Mouse (Mus musculus): ENCODE measurements around the gene 1810049J17Rik.

The 1810049J17Rik gene

GRCm38 (mm10) chr15:12321788-12322621, at the start of gene 1810049J17Rik:
Gene 1810049J17Rik, minus strand, starts transcription at chr15:12321899.
- ChIA-PET POLR2A (interaction anchor here (0.6 to 2.7 kb wide), 52 partner anchors 7 to 1599 kb away, joined by 3 to 25 read pairs (median 4); partner anchors contain the start of gene Pdzd2 (in 1 of the 4)), CTCF (interaction anchor here in 2 of 4 experiments (0.6 to 1.0 kb wide), 4 partner anchors 8 to 317 kb away, joined by 3 to 5 read pairs (median 3); no protein-coding TSS in a partner anchor)

DNA sequence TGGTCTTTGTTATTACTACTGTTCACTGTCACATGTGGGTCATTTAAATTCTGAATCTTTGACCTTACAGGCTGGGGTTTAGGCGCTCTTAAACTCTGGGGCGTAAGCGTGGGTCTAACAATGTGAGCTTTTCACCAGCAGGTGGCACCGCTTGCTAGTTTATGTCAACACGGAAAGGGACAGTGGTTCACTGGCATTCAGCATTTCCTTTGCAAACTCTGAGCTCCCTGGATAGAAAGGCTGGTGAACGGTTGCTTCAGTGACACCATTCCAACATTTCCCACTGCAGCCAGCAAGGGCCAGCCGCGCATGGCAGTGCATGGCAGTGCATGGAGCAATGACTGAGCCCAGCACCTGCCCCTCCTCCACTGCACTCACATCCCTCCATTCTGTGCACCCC, 49.5 kb upstream of the 1810049J17Rik start:
- POLR2A ChIA-PET, result interaction anchor here in 3 of 4 experiments (0.6 to 1.7 kb wide), 10 partner anchors 10 to 391 kb away, joined by 3 to 7 read pairs (median 4); no protein-coding TSS in a partner anchor
- CTCF ChIA-PET, result interaction anchor here (0.5 to 2.7 kb wide), 44 partner anchors 9 to 432 kb away, joined by 3 to 19 read pairs (median 4); partner anchors contain the start of gene Pdzd2 (in 2 of the 4)

- POLR2A ChIA-PET, result interaction anchor here in 3 of 4 experiments (0.6 to 1.7 kb wide), 6 partner anchors 9 to 208 kb away, joined by 3 to 7 read pairs (median 4); partner anchors contain the start of genes 1810049J17Rik (in 1 of the 3) and Golph3 (in 1 of the 3)
- CTCF ChIA-PET, result interaction anchor here (0.6 to 2.1 kb wide), 18 partner anchors 8 to 1542 kb away, joined by 3 to 12 read pairs (median 4); partner anchors contain the start of gene Pdzd2 (in 1 of the 4)
Measured at GRCm38 (mm10) chr15:12370096-12370495, 48.4 kb upstream of the 1810049J17Rik start.

DNA sequence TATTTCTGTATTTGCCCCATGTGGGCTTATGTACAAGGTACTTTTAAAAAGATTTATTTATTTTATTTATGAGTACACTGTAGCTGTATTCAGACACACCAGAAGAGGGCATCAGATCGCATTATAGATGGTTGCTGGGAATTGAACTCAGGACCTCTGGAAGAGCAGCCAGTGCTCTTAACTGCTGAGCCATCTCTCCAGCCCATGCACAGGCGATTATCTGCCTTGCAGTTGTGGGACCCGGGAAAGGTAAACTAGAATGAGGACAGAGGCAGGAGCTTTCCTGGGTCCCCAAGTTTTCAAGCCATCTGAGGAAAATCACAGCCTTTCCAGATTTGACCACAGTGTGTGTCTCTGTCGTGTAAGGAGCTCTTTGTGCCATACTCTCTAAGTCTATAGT, 47.2 kb upstream of the 1810049J17Rik start:
- ChIA-PET POLR2A (interaction anchor here in 3 of 4 experiments (0.9 to 1.4 kb wide), 5 partner anchors 48 to 172 kb away, joined by 3 to 4 read pairs (median 3); partner anchors contain the start of genes 1810049J17Rik (in 1 of the 3) and Golph3 (in 1 of the 3)), CTCF (interaction anchor here in 2 of 4 experiments (0.8 to 1.3 kb wide), 4 partner anchors 8 to 217 kb away, joined by 3 to 4 read pairs (median 3); no protein-coding TSS in a partner anchor)

DNA sequence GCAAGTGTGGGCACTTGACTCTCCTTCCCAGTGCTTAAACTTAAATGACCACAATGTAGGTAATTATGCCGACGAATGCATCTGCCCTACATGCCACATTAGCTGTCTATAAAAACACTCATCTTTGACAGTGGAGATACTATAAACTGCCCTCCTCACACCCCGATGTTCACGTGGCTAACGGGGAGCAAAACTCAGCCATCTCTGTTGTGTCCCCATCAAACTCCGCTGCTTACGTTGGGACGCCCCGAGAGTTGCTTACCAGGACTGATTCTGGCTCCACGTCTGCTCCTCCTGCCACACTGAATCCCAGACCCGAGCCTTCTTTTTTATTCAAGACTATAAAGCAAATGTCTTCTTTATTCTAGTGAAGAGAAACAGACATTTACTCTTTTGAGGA, 46.7 kb upstream of the 1810049J17Rik start:
- POLR2A ChIA-PET, result interaction anchor here in 3 of 4 experiments (1.1 to 1.4 kb wide), 5 partner anchors 20 to 331 kb away, joined by 3 to 5 read pairs (median 4); no protein-coding TSS in a partner anchor
- CTCF ChIA-PET, result interaction anchor here in 3 of 4 experiments (0.6 to 1.3 kb wide), 7 partner anchors 8 to 375 kb away, joined by 3 to 4 read pairs (median 3); no protein-coding TSS in a partner anchor

DNA sequence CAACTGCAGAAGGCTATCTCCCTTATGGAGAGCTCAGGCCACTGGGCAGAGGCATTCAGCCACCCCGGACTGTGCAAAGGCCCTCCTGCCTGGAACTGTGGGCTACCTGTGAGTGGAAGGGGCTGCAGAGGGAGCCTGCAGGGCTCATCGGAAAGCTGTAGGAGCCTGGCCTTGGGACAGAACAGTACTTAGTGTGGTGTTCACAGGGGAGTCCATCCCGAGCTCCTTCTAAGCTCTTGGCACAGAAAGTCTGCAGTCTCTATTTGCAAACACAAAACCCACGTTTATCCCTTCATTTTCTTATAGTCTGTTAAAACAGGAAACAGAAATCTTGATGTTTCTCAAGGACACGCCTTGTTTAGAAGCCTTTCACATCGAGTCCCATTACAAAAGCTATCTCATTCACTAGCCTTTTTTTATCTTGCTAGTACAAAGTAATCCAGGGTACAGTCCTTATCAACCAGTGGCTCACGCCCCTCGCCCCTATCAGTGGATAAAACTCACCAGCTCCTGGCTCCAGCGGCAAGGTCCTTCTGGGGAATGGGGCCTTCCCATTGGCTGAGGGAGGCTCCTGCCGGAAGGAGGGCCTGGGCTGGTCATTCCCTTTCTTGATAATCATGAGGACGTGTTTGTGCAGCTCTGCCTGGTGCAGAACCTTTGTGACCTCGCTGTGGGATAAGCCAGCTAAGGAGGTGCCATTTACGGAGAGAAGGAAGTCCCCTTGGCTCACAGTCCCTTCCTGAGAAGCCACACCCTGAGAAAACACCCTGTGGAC, 45.8 kb upstream of the 1810049J17Rik start:
- ChIA-PET POLR2A (interaction anchor here in 3 of 4 experiments (0.8 to 1.5 kb wide), 6 partner anchors 13 to 330 kb away, joined by 3 to 5 read pairs (median 4); no protein-coding TSS in a partner anchor), CTCF (interaction anchor here in 2 of 4 experiments (0.6 to 1.5 kb wide), 6 partner anchors 8 to 374 kb away, joined by 3 to 6 read pairs (median 3); no protein-coding TSS in a partner anchor)

GRCm38 (mm10) chr15:12366580-12367305, 45.0 kb upstream of the 1810049J17Rik start:
- ChIA-PET POLR2A (interaction anchor here in 3 of 4 experiments (0.6 to 1.5 kb wide), 3 partner anchors 14 to 170 kb away, joined by 3 to 4 read pairs (median 3); no protein-coding TSS in a partner anchor), CTCF (interaction anchor here in 1 of 4 experiments (1.5 kb wide), 1 partner anchor 9 kb away, joined by 6 read pairs; no protein-coding TSS in a partner anchor)

GRCm38 (mm10) chr15:12366072-12366469, 44.4 kb upstream of the 1810049J17Rik start:
- CTCF ChIA-PET, result interaction anchor here in 1 of 4 experiments (1.5 kb wide), 1 partner anchor 10 kb away, joined by 6 read pairs; no protein-coding TSS in a partner anchor

GRCm38 (mm10) chr15:12365416-12366071, 43.8 kb upstream of the 1810049J17Rik start:
- ChIA-PET CTCF (no interaction called here), POLR2A (interaction anchor here in 1 of 4 experiments (0.6 kb wide), 1 partner anchor 147 kb away, joined by 3 read pairs; no protein-coding TSS in a partner anchor)

More at GRCm38 (mm10) chr15:12366072-12366469, 44.4 kb upstream of the 1810049J17Rik start:
- POLR2A ChIA-PET, result interaction anchor here in 2 of 4 experiments (0.6 kb wide), 2 partner anchors 93 to 146 kb away, joined by 3 read pairs; no protein-coding TSS in a partner anchor

GRCm38 (mm10) chr15:12364096-12364495, 42.4 kb upstream of the 1810049J17Rik start:
- CTCF ChIA-PET, result interaction anchor here in 2 of 4 experiments (0.7 to 1.6 kb wide), 4 partner anchors 11 to 239 kb away, joined by 3 to 7 read pairs (median 3); no protein-coding TSS in a partner anchor

DNA sequence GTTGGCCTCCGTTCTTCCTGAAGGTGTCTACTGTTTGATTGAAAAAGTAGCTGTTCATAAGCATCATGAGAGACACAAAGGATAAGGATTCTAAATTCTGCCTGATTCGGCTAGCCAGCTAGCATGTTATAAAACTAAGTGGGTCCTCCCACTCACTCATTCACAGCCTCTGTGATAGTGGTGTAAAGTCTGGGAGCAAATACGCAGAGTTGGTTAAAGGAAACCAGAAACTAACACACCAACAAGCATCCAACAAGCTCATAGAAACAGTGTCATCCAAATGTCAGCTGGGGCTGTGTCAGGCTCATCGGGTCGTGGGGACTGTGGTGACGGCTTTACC, 41.0 kb upstream of the 1810049J17Rik start:
- CTCF ChIA-PET, result interaction anchor here in 2 of 4 experiments (1.0 to 1.6 kb wide), 5 partner anchors 8 to 215 kb away, joined by 3 to 7 read pairs (median 4); no protein-coding TSS in a partner anchor
- POLR2A ChIA-PET, result interaction anchor here in 2 of 4 experiments (0.6 to 2.2 kb wide), 4 partner anchors 10 to 159 kb away, joined by 3 to 7 read pairs (median 4); partner anchors contain the start of gene Mtmr12 (in 1 of the 2)

More at GRCm38 (mm10) chr15:12364096-12364495, 42.4 kb upstream of the 1810049J17Rik start:
- POLR2A ChIA-PET, result interaction anchor here in 2 of 4 experiments (1.1 to 2.2 kb wide), 4 partner anchors 9 to 160 kb away, joined by 3 to 7 read pairs (median 4); partner anchors contain the start of gene Mtmr12 (in 1 of the 2)

DNA sequence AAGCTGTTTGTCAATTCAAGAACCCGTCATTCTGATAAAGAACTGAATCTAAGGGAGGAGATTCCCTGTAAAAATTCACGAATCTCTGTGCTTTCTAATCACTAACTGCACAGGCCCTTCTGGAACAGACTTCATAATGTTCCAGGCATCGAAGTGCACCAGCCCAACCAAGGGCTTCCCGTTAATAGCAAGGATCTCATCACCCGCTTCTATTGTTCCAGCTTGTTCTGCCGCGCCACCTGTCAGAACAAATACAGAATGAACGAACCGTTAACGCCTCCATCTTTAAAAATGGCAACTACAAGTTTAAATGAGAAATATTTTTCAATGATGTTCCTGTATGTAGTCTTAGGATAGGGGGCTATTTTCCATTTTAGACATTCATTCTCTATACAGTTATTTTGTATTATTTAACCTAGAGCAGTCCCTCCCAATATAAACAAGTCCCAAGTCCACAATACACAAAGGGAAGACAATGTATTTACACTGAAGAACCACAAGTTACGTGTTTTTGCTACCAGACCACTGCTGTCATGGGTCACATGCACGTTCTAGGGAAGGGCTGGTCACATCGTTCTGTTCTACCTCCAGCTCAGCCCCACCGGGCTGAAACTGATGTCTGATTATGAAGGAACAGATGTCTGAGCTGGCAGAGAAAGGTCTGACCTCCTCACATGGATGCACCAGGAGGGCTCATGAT, 40.5 kb upstream of the 1810049J17Rik start:
- ChIA-PET CTCF (interaction anchor here in 2 of 4 experiments (1.0 to 1.6 kb wide), 4 partner anchors 8 to 10 kb away, joined by 3 to 4 read pairs (median 4); no protein-coding TSS in a partner anchor), POLR2A (interaction anchor here in 2 of 4 experiments (0.7 to 2.2 kb wide), 8 partner anchors 9 to 158 kb away, joined by 3 to 7 read pairs (median 4); partner anchors contain the start of genes 1810049J17Rik (in 1 of the 2), Golph3 (in 1 of the 2) and Mtmr12 (in 1 of the 2))

- ChIA-PET POLR2A (interaction anchor here in 3 of 4 experiments (0.9 to 1.9 kb wide), 13 partner anchors 10 to 191 kb away, joined by 3 to 6 read pairs (median 3); partner anchors contain the start of genes Golph3 (in 2 of the 3) and 1810049J17Rik (in 1 of the 3)), CTCF (interaction anchor here (0.6 to 1.9 kb wide), 8 partner anchors 8 to 163 kb away, joined by 3 to 7 read pairs (median 3); no protein-coding TSS in a partner anchor)
Measured at GRCm38 (mm10) chr15:12360519-12361212, 39.0 kb upstream of the 1810049J17Rik start.

GRCm38 (mm10) chr15:12358384-12358783, 36.7 kb upstream of the 1810049J17Rik start:
- CTCF ChIA-PET, result interaction anchor here in 2 of 4 experiments (0.6 to 0.7 kb wide), 2 partner anchors 313 to 387 kb away, joined by 3 read pairs; no protein-coding TSS in a partner anchor
- POLR2A ChIA-PET, result no interaction called here

- POLR2A ChIA-PET, result interaction anchor here in 1 of 4 experiments (1.0 kb wide), 1 partner anchor 18 kb away, joined by 3 read pairs; no protein-coding TSS in a partner anchor
- CTCF ChIA-PET, result no interaction called here
Measured at GRCm38 (mm10) chr15:12357459-12357858, 35.8 kb upstream of the 1810049J17Rik start.

Data from embryonic stem cell, embryonic (primary cell).